Mouse (Mus musculus): Measurements from ENCODE around the gene Tmem221.

DNA sequence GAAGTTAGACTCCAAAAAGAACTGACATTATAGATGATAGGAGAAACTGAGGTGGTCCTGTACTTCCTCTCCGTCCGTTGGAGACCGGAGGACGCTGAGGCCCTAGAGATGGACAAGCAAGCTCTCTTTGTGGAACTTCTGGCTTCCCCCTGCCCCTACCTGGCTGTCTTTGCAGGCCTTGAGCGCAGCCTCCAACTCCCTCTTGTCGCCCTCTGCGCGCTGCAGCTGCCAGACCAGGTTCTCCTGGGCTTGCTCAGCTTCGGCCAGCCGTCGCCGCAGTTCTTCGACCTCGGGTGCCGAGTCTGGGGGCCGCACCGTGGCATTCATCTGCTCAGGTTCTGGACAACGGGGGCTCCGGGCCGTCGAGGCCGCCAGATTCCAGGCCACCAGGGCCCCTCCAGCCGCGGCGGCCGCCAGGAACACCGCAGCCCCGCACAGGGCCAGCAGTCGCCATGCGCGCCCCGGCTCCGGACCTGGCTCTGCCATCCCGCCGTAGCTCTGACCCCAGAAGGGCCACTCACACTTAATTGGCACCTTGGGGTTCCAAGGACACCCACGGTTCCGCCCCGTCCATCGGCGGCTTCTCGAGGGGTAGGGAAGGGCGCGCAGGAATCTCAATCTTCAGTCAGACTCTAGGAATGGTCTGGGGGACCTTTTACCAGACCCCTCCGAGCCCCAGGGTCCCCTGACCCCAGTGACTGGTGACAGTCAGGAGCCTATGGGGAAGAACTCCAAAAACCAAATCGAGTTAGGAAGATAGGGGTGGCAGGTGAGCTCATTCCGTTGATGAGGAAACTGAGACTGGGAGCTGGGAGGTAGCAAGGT is 33.2 kb downstream of the Tmem221 start, which contains the start of gene Ccdc194:
- TF ChIP-seq POLR2A (IDR thresholded peaks at IDR 0.05; ENCODE audit: insufficient read depth, low read depth, low read length) (no peak), CTCF (IDR thresholded peaks at IDR 0.05; ENCODE audit: insufficient read depth, low read depth, low read length) (no peak)
